In the genomic region with DNA sequence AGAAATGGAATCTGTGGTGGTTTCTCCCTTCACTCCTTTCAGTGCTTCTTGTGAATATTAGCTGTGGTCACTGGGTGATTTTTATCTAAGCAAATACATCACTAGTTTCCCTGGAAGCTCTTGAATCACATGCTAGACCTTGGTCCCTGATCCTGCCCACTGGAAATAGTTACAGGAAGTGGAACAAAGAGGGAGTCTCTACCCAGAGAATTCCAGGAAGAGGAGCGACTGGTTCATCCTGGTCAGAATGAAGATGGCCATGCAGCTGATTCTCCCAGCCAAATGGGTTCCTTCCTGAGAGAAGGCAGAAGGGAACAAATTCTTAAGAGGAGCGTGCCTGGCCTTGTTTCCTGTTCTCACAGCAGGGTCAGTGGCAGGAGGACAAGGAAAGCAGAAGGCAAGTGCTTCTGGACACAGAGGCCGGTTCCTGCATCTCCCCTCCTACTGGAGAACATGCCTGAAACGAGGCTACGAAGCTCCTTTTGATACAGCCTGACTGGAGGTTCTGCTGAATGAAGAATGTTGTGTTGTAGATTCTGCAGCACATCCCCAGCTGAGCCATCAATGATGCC, we compare ENCODE assay signal across 14 mouse cellular contexts.
A peak's percentile ranks its signal among the peaks of the same experiment; 100 is the strongest.
DNase-seq lines count a peak whose midpoint lies in the region; ATAC-seq and TF ChIP-seq lines count a peak whose summit lies in the region.
"Had no signal": no experiment of that assay in that cellular context is flagged by ENCODE, and none has a peak within 500 bp of the region (broad histone marks: within the 10 kb centered on the region; RNA-seq: fewer than 3 reads in every experiment).

No protein-coding gene starts in this region.

- peak; percentile 63 for TF ChIP-seq EP300 in lung, postnatal 0 days (IDR thresholded peaks at IDR 0.05)

- H3K4me1 ChIP-seq in forebrain, embryonic 13.5 days: peaks cover 15% of the 10 kb centered on the region
- peaks cover 11% of the 10 kb centered on the region for H3K4me1 ChIP-seq in forebrain, embryonic 11.5 days (replicated peaks; ENCODE audit: control insufficient read depth, insufficient read depth, low read length)
- H3K4me1 ChIP-seq in kidney, postnatal 0 days (replicated peaks; ENCODE audit: insufficient read depth, low read length): peaks cover 4% of the 10 kb centered on the region; the same call in 1 of the 2 replicates
- no peaks in the 10 kb centered on the region for H3K4me1 ChIP-seq in lung, postnatal 0 days (ENCODE audit: insufficient read depth, low read depth, low read length)
- H3K4me1 ChIP-seq: liver, embryonic 12.5 days had no signal

- H3K4me2 ChIP-seq in forebrain, embryonic 13.5 days: no peak overlapping the region
- no peak overlapping the region for H3K4me2 ChIP-seq in forebrain, embryonic 11.5 days (ENCODE audit: low read depth, low read length, severe bottlenecking)
- H3K4me2 ChIP-seq in kidney, postnatal 0 days (ENCODE audit: low read length): no peak overlapping the region
- no peak overlapping the region for H3K4me2 ChIP-seq in lung, postnatal 0 days (replicated peaks; ENCODE audit: low read depth, low read length)
- H3K4me2 ChIP-seq: liver, embryonic 12.5 days; neural tube, embryonic 15.5 days had no signal

- 75% methylated on average over 5 of the region's 5 CpGs for WGBS in forebrain, embryonic 13.5 days
- WGBS in forebrain, embryonic 11.5 days: 78% methylated on average over 5 of the region's 5 CpGs
- 59% methylated on average over 5 of the region's 5 CpGs for WGBS in kidney, postnatal 0 days
- WGBS in lung, postnatal 0 days: 53% methylated on average over 5 of the region's 5 CpGs

- DNase-seq in forebrain, embryonic 11.5 days (ENCODE audit: low spot score): no peak
- peak; percentile 39 for DNase-seq in kidney, postnatal 0 days (ENCODE audit: low spot score)
- DNase-seq in kidney, adult 9 months: no peak
- DNase-seq in cerebellum, adult 9-11 months: peak; percentile 39
- peak; percentile 37 for DNase-seq in lung, postnatal 0 days (ENCODE audit: low spot score)
- no peak for DNase-seq in c-Kit-positive CD71-positive TER-119-positive erythroid progenitor cells, embryonic 14.5 days (ENCODE audit: low spot score)
- DNase-seq: B cell, adult 2 months; embryo, embryonic 11 days; gastrocnemius, postnatal 36 days; retina, postnatal 1 day; thymus, postnatal 36 days had no signal

- ATAC-seq in forebrain, embryonic 13.5 days: no peak
- no peak for ATAC-seq in forebrain, embryonic 11.5 days (replicated peaks; ENCODE audit: low FRiP score)
- ATAC-seq in kidney, postnatal 0 days (replicated peaks; ENCODE audit: low FRiP score, low read depth): no peak
- peak; percentile 73 for ATAC-seq in lung, postnatal 0 days
- ATAC-seq: liver, embryonic 12.5 days had no signal

- no peak overlapping the region for H3K4me3 ChIP-seq in forebrain, embryonic 13.5 days
- H3K4me3 ChIP-seq in forebrain, embryonic 11.5 days (ENCODE audit: low read depth, low read length): no peak overlapping the region
- H3K4me3 ChIP-seq in kidney, postnatal 0 days (replicated peaks; ENCODE audit: low read depth, low read length): no peak overlapping the region
- H3K4me3 ChIP-seq in lung, postnatal 0 days (ENCODE audit: low read depth, low read length): no peak overlapping the region
- H3K4me3 ChIP-seq: liver, embryonic 12.5 days; neural tube, embryonic 15.5 days had no signal

- H3K9ac ChIP-seq in forebrain, embryonic 13.5 days: no peak overlapping the region
- no peak overlapping the region for H3K9ac ChIP-seq in forebrain, embryonic 11.5 days (ENCODE audit: low read length)
- H3K9ac ChIP-seq in kidney, postnatal 0 days (ENCODE audit: low read depth, low read length): no peak overlapping the region
- no peak overlapping the region for H3K9ac ChIP-seq in lung, postnatal 0 days (replicated peaks; ENCODE audit: low read depth)
- H3K9ac ChIP-seq: liver, embryonic 12.5 days; neural tube, embryonic 15.5 days had no signal

- H3K9me3 ChIP-seq in forebrain, embryonic 13.5 days (replicated peaks): no peaks in the 10 kb centered on the region
- no peaks in the 10 kb centered on the region for H3K9me3 ChIP-seq in forebrain, embryonic 11.5 days (ENCODE audit: control insufficient read depth, low read length)
- no peaks in the 10 kb centered on the region for H3K9me3 ChIP-seq in kidney, postnatal 0 days (replicated peaks; ENCODE audit: low read length)
- no peaks in the 10 kb centered on the region for H3K9me3 ChIP-seq in lung, postnatal 0 days (ENCODE audit: low read length)
- H3K9me3 ChIP-seq: liver, embryonic 12.5 days; neural tube, embryonic 15.5 days had no signal

- H3K36me3 ChIP-seq in forebrain, embryonic 13.5 days (ENCODE audit: poor library complexity, severe bottlenecking): no peaks in the 10 kb centered on the region
- H3K36me3 ChIP-seq in forebrain, embryonic 11.5 days (ENCODE audit: control insufficient read depth, insufficient read depth, low read length): no peaks in the 10 kb centered on the region
- no peaks in the 10 kb centered on the region for H3K36me3 ChIP-seq in kidney, postnatal 0 days (ENCODE audit: insufficient read depth, low read length)
- H3K36me3 ChIP-seq in lung, postnatal 0 days (ENCODE audit: insufficient read depth, low read length): no peaks in the 10 kb centered on the region
- H3K36me3 ChIP-seq: liver, embryonic 12.5 days; neural tube, embryonic 15.5 days had no signal

- peak overlapping the region; percentile 14; the same call in 1 of the 2 replicates for H3K27ac ChIP-seq in forebrain, embryonic 13.5 days
- H3K27ac ChIP-seq in forebrain, embryonic 11.5 days (ENCODE audit: low read depth, low read length): no peak overlapping the region
- peak overlapping the region; percentile 28 for H3K27ac ChIP-seq in kidney, postnatal 0 days
- peak overlapping the region; percentile 20; the same call in 1 of the 2 replicates for H3K27ac ChIP-seq in lung, postnatal 0 days (ENCODE audit: low read length)
- H3K27ac ChIP-seq: liver, embryonic 12.5 days; neural tube, embryonic 15.5 days had no signal

- H3K27me3 ChIP-seq in forebrain, embryonic 13.5 days: no peaks in the 10 kb centered on the region
- no peaks in the 10 kb centered on the region for H3K27me3 ChIP-seq in forebrain, embryonic 11.5 days (ENCODE audit: control insufficient read depth, insufficient read depth, low read length)
- H3K27me3 ChIP-seq in kidney, postnatal 0 days (ENCODE audit: insufficient read depth, low read length): no peaks in the 10 kb centered on the region
- H3K27me3 ChIP-seq in lung, postnatal 0 days (replicated peaks; ENCODE audit: insufficient read depth, low read length): no peaks in the 10 kb centered on the region
- H3K27me3 ChIP-seq: liver, embryonic 12.5 days; neural tube, embryonic 15.5 days had no signal

- TF ChIP-seq CTCF in kidney, postnatal 0 days (IDR thresholded peaks at IDR 0.05; ENCODE audit: low read depth): no peak
- TF ChIP-seq CTCF in lung, postnatal 0 days (IDR thresholded peaks at IDR 0.05): no peak

Comparison
In these comparisons a context has a peak if more than half of its experiments do, and no peak if none do; other contexts are left out.
1. DNase-seq: peak in kidney, postnatal 0 days (single experiment), cerebellum, adult 9-11 months (single experiment) and lung, postnatal 0 days (single experiment); none in forebrain, embryonic 11.5 days (single experiment), kidney, adult 9 months (single experiment) and c-Kit-positive CD71-positive TER-119-positive erythroid progenitor cells, embryonic 14.5 days (single experiment).